Mouse (Mus musculus): ENCODE measurements around the gene Hoxc11. TPM values are rescaled to one million over a fixed set of nuclear protein-coding genes. Genes with fewer than 3 reads are reported as not detected.
A peak's percentile ranks its signal among the peaks of the same experiment; 100 is the strongest.

Hoxc11 gene
- total and polyA plus RNA-seq, 3 experiments: not detected

- peaks cover 0 to 9% of the 10 kb centered on the region in 2 experiments; a peak in 1 of 4 replicates for H3K4me1 ChIP-seq (ENCODE audit: control insufficient read depth in 1 of 2, insufficient read depth in 2 of 2, low read length in 2 of 2)
- no peaks in the 10 kb centered on the region for H3K27me3 ChIP-seq (ENCODE audit: control insufficient read depth in 1 of 2, insufficient read depth in 2 of 2, low read length in 2 of 2)
- H3K9ac ChIP-seq (ENCODE audit: control insufficient read depth, low read depth, low read length, poor library complexity, severe bottlenecking): no peak overlapping the region
- H3K9me3 ChIP-seq (replicated peaks; ENCODE audit: insufficient read depth, low read length): no peaks in the 10 kb centered on the region
- no peaks in the 10 kb centered on the region; the same call in 1 of the 2 replicates for H3K79me2 ChIP-seq (ENCODE audit: control insufficient read depth, insufficient read depth, low read length, poor library complexity)
- DNase-seq (ENCODE audit: low read depth, low spot score): no peak
- no peak overlapping the region for H3K4me3 ChIP-seq (ENCODE audit: control insufficient read depth in 1 of 2, insufficient read depth in 1 of 2, low read depth in 2 of 2, low read length in 2 of 2)
- H3K36me3 ChIP-seq (ENCODE audit: control insufficient read depth in 1 of 2, insufficient read depth in 2 of 2, low read length in 2 of 2): peaks cover 0 to 9% of the 10 kb centered on the region in 2 experiments; a peak in 1 of 4 replicates
- no peak for TF ChIP-seq KAT2A (conservative IDR thresholded peaks at IDR 0.05; ENCODE audit: low read depth, low read length)
- no peak for TF ChIP-seq TAL1 (IDR thresholded peaks at IDR 0.05; ENCODE audit: low read length)
- TF ChIP-seq EP300 (IDR thresholded peaks at IDR 0.05; ENCODE audit: low read depth in 1 of 2, low read length in 2 of 2): no peak
- no peak for TF ChIP-seq SMC3 (IDR thresholded peaks at IDR 0.05; ENCODE audit: low read depth, low read length)
- no peak for TF ChIP-seq E2F4 (IDR thresholded peaks at IDR 0.05; ENCODE audit: borderline replicate concordance, low read depth, low read length)
- TF ChIP-seq MAZ (IDR thresholded peaks at IDR 0.05; ENCODE audit: low read depth, low read length): no peak
- no peak for TF ChIP-seq CTCF (IDR thresholded peaks at IDR 0.05 in 2 of 3, conservative IDR thresholded peaks at IDR 0.05 in 1 of 3; ENCODE audit: control insufficient read depth in 1 of 3, insufficient read depth in 1 of 3, low read depth in 2 of 3, low read length in 3 of 3, poor library complexity in 1 of 3, severe bottlenecking in 1 of 3)
- no peak for TF ChIP-seq JUND (IDR thresholded peaks at IDR 0.05; ENCODE audit: low read depth, low read length)
- no peak for TF ChIP-seq ZKSCAN1 (IDR thresholded peaks at IDR 0.05; ENCODE audit: low read depth, low read length)
- TF ChIP-seq MAX (IDR thresholded peaks at IDR 0.05; ENCODE audit: low read length): no peak
- no peak for TF ChIP-seq POLR2A (IDR thresholded peaks at IDR 0.05; ENCODE audit: control insufficient read depth in 1 of 2, insufficient read depth in 1 of 2, low read depth in 1 of 2, low read length in 2 of 2, poor library complexity in 1 of 2)
- no peak for TF ChIP-seq TCF12 (IDR thresholded peaks at IDR 0.05; ENCODE audit: low read depth, low read length)
- H3K27ac ChIP-seq (ENCODE audit: control insufficient read depth, low read depth, low read length): no peak overlapping the region
Observed at GRCm38 (mm10) chr15:102992863-102993262, 38.6 kb downstream of the Hoxc11 start.

DNA sequence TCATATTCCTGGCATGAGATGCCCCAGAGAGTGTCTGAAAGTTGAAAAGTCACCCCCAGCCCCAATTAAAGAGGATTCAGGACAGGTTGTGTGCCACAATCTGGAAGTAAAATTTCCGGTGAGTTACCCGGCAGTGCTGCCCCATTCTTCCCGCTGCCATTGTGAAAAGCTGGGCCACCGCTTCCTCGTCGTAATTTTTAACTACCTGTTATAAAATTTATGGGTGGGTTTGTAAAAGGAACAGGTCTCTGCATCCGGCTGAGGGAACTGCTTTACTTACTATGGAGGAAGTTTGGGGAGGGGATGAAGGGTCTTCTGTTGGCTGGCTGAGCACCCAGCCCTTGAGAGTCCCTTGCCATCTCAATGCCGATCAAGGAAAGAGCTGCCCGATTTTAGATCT, 42.3 kb downstream of the Hoxc11 start:
- no peaks in the 10 kb centered on the region for H3K27me3 ChIP-seq (ENCODE audit: control insufficient read depth in 1 of 2, insufficient read depth in 2 of 2, low read length in 2 of 2)
- no peak overlapping the region for H3K27ac ChIP-seq (ENCODE audit: control insufficient read depth, low read depth, low read length)
- H3K4me1 ChIP-seq (ENCODE audit: control insufficient read depth in 1 of 2, insufficient read depth in 2 of 2, low read length in 2 of 2): peaks cover 6 to 16% of the 10 kb centered on the region in 2 experiments; a peak in 3 of 4 replicates
- TF ChIP-seq TCF12 (IDR thresholded peaks at IDR 0.05; ENCODE audit: low read depth, low read length) (no peak), JUND (IDR thresholded peaks at IDR 0.05; ENCODE audit: low read depth, low read length) (no peak), MEF2A (IDR thresholded peaks at IDR 0.05; ENCODE audit: extremely low read depth, insufficient replicate concordance, low read depth, low read length, poor library complexity, severe bottlenecking) (no peak), POLR2AphosphoS5 (IDR thresholded peaks at IDR 0.05; ENCODE audit: borderline replicate concordance, low read depth, low read length) (no peak), BHLHE40 (IDR thresholded peaks at IDR 0.05; ENCODE audit: borderline replicate concordance, low read depth, low read length) (no peak), KAT2A (conservative IDR thresholded peaks at IDR 0.05; ENCODE audit: low read depth, low read length) (no peak), GABPA (IDR thresholded peaks at IDR 0.05; ENCODE audit: low read depth, low read length) (no peak), MAFK (IDR thresholded peaks at IDR 0.05; ENCODE audit: borderline replicate concordance, low read depth, low read length) (no peak), EP300 (IDR thresholded peaks at IDR 0.05; ENCODE audit: low read depth in 1 of 2, low read length in 2 of 2) (no peak)
- H3K4me3 ChIP-seq (ENCODE audit: control insufficient read depth in 1 of 2, insufficient read depth in 1 of 2, low read depth in 2 of 2, low read length in 2 of 2): no peak overlapping the region
- peaks cover 0 to 14% of the 10 kb centered on the region in 2 experiments; a peak in 2 of 4 replicates for H3K36me3 ChIP-seq (ENCODE audit: control insufficient read depth in 1 of 2, insufficient read depth in 2 of 2, low read length in 2 of 2)
- peaks cover 17% of the 10 kb centered on the region for H3K79me2 ChIP-seq (ENCODE audit: control insufficient read depth, insufficient read depth, low read length, poor library complexity)
- H3K9ac ChIP-seq (ENCODE audit: control insufficient read depth, low read depth, low read length, poor library complexity, severe bottlenecking): peak overlapping the region; percentile 98; the same call in 1 of the 2 replicates
- no peaks in the 10 kb centered on the region for H3K9me3 ChIP-seq (replicated peaks; ENCODE audit: insufficient read depth, low read length)
- DNase-seq (ENCODE audit: low read depth, low spot score): no peak
